Mouse (Mus musculus) C2C12 (cell line): ENCODE measurements around the gene Srgap1. TPM values are rescaled to one million over a fixed set of nuclear protein-coding genes. Genes with fewer than 3 reads are reported as not detected.

Source experiments
- H3K27me3 ChIP-seq: one replicate; pipeline ENCODE4 v1.6.1; 2011; ENCODE audit not compliant: control insufficient read depth, insufficient read depth, insufficient read length
- H3K36me3 ChIP-seq: one replicate; pipeline ENCODE4 v1.6.1; 2011; ENCODE audit not compliant: control insufficient read depth, insufficient read depth
- H3K4me3 ChIP-seq: one replicate; pipeline ENCODE4 v1.5.1; 2011; ENCODE audit warnings: mild to moderate bottlenecking, control low read depth; ENCODE audit not compliant: poor library complexity, insufficient read depth, severe bottlenecking
- H3K79me2 ChIP-seq: one replicate; pipeline ENCODE4 v1.6.1; 2011; ENCODE audit not compliant: control insufficient read depth, insufficient read depth
- H3K79me3 ChIP-seq: one replicate; pipeline ENCODE4 v1.6.1; 2011; ENCODE audit warnings: low read depth, control low read depth
- H3ac ChIP-seq: one replicate; pipeline ENCODE3; 2011; ENCODE audit warnings: low read depth; ENCODE audit not compliant: control insufficient read depth, insufficient read length
- CEBPB ChIP-seq: IDR thresholded peaks from one replicate; pipeline ENCODE4 v1.6.1; 2011; ENCODE audit warnings: low read depth, mild to moderate bottlenecking, control low read depth, moderate library complexity
- CTCF ChIP-seq: IDR thresholded peaks from one replicate; pipeline ENCODE4 v1.5.1; 2011; ENCODE audit not compliant: control insufficient read depth, insufficient read depth, insufficient read length
- FOSL1 ChIP-seq: IDR thresholded peaks from one replicate; pipeline ENCODE4 v1.8.0; 2011; ENCODE audit warnings: mild to moderate bottlenecking, low read length; ENCODE audit not compliant: poor library complexity, insufficient read depth, severe bottlenecking
- MAX ChIP-seq: IDR thresholded peaks from one replicate; pipeline ENCODE4 v1.6.1; 2011; ENCODE audit warnings: mild to moderate bottlenecking, control low read depth
- MYOD1 ChIP-seq: IDR thresholded peaks from one replicate; pipeline ENCODE4 v1.6.1; 2011; ENCODE audit warnings: low read depth; ENCODE audit not compliant: control insufficient read depth, insufficient read length
- MYOG ChIP-seq: IDR thresholded peaks from one replicate; pipeline ENCODE4 v1.6.1; 2011; ENCODE audit not compliant: control insufficient read depth, insufficient read length; ENCODE audit errors: extremely low read depth
- USF1 ChIP-seq: IDR thresholded peaks from one replicate; pipeline ENCODE4 v1.6.1; 2011; ENCODE audit warnings: low read depth, mild to moderate bottlenecking, control low read depth, moderate library complexity
- polyA plus RNA-seq: library from polyadenylated mRNA; unstranded; fragments of >200 nt; fragmentation: generic; extraction: Trizol; gene quantifications from one replicate; pipeline ENCODE4 v1.2.1, GENCODE M21; 2012; ENCODE audit warnings: missing spikeins

Gene Srgap1
- polyA plus RNA-seq, 1 experiment, result 0.06 TPM

DNA sequence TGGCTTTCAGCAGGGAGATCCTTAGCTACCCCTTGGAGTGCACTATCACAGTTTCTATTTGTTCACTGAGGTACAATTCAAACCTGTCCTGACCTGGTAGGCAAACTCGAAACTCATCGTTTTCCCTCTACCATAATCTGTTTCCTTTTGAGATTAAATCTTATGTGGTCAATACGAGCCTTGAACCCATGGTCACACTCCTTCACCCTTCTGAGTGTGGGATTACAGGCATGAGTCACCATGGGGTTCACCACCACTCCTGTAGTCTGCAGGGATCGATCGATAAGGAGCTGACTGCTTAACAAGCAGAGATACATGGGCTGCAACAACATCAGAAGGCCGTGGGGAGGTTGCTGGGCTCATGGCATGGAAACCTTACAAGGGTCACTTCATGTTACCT is 146.3 kb downstream of the Srgap1 start:
- H3K79me2 ChIP-seq, result no peaks in the 10 kb centered on the region
- H3ac ChIP-seq, result no peak overlapping the region
- no peaks in the 10 kb centered on the region for H3K79me3 ChIP-seq
- H3K36me3 ChIP-seq, result no peaks in the 10 kb centered on the region
- no peak for TF ChIP-seq CTCF
- no peak for TF ChIP-seq MYOG
- no peak for TF ChIP-seq MYOD1
- no peak for TF ChIP-seq FOSL1
- no peak for TF ChIP-seq CEBPB
- TF ChIP-seq USF1, result no peak
- no peak for TF ChIP-seq MAX
- no peaks in the 10 kb centered on the region for H3K27me3 ChIP-seq
- no peak overlapping the region for H3K4me3 ChIP-seq

DNA sequence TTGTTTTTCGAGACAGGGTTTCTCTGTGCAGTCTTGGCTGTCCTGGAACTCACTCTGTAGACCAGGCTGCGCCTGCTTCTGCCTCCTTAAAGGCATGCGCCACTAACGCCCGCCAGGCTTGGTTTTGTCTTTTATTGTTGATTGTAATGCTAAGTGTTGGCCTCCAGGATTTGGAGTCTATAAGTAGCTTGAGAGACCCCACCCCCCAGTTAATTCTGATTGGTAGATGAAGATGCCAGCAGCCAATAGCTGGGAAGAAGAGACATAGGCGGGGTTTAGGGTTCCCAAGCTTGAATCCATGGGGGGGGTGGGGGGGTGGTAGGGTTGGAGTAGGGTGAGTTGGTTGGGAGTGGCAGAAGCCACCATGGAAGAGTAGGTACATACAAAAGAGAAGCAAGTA is 147.4 kb downstream of the Srgap1 start:
- no peak for TF ChIP-seq MYOG
- Histone ChIP-seq H3K79me3 (no peaks in the 10 kb centered on the region), H3K27me3 (no peaks in the 10 kb centered on the region), H3ac (no peak overlapping the region), H3K4me3 (no peak overlapping the region), H3K79me2 (no peaks in the 10 kb centered on the region), H3K36me3 (no peaks in the 10 kb centered on the region)

DNA sequence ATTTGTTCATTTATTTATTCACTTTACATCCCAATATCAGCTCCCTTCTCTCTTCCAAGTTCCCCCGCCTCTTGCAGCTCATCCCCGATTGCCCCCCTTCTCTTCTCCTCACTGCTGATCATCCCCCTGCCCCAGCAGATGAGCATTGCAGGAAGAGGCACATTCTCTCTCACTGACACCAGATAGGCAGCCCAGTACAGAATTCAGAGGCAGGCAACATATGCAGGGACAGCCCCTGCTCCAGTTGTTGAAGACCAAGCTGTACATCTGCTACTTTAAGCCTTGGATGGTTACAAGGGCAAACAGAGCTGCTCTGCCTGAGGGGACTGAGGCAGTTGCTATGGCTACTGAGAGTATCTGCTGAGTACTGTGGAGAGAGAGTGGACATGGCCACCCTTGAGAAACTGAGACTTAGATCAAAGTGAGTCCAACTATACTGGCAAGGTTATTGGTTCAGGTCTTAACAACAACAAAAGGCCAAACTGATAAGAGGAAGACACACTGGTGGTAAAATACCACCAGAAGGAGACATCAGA is 149.2 kb downstream of the Srgap1 start:
- no peak overlapping the region for H3K4me3 ChIP-seq
- no peaks in the 10 kb centered on the region for H3K79me2 ChIP-seq
- H3K27me3 ChIP-seq, result no peaks in the 10 kb centered on the region
- H3ac ChIP-seq, result no peak overlapping the region
- TF ChIP-seq MAX, result no peak
- no peak for TF ChIP-seq FOSL1
- TF ChIP-seq CTCF, result no peak
- TF ChIP-seq USF1, result no peak
- TF ChIP-seq MYOD1, result no peak
- no peak for TF ChIP-seq MYOG
- TF ChIP-seq CEBPB, result no peak
- H3K79me3 ChIP-seq, result no peaks in the 10 kb centered on the region
- no peaks in the 10 kb centered on the region for H3K36me3 ChIP-seq

DNA sequence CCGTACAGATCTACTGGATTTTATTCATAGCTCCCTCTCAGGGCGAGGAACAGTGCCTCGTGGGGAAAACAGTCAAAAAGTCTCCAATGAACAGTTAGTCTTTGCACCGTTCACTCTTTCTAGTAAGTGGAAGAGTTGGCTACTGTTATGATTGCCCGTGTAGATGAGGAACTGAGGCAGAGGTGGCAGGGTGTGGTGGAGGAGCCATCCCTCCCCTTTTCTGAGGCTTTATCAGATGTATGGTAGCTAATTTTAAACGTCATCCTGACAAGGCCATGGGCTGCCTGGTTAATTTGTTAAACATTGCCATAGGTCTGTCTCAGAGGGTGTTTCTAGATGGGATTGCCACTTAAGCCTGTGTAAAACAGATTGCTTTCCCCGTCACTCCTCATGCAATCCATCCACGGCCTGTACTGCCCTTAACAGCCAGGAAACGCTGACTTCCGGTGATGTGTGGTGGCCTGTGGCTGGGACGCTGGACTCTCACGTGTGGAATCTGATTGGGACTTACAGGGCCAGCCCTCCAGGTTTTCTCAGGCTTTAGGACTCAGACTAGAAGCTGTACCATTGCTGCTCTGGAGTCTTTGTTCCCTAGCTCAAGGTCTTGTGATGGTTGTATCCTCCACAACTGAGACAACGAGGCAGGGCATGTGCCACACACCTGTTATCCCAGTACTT is 155.6 kb downstream of the Srgap1 start:
- no peak for TF ChIP-seq CTCF
- TF ChIP-seq CEBPB, result no peak
- no peak for TF ChIP-seq FOSL1
- TF ChIP-seq USF1, result no peak
- no peak for TF ChIP-seq MYOD1
- TF ChIP-seq MAX, result no peak
- no peak for TF ChIP-seq MYOG
- no peak overlapping the region for H3K4me3 ChIP-seq

DNA sequence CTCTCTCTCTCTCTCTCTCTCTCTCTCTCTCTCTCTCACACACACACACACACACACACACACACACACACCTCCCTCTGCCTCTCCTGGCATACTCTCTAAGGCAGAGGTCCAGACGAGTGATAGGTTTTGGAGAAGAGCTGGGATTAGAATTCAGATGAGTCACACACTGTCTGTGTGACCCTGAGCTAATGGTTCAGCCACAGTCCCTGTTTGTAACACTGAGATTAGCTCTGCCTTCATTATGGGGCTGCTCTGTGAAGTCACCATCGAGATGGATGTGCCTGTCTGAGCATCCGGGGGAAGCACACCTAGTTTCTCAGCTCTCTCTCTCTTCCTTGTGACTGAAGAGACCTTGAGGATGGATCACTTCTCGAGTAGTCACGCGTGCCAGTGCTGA is 157.1 kb downstream of the Srgap1 start:
- H3ac ChIP-seq, result no peak overlapping the region
- H3K4me3 ChIP-seq, result no peak overlapping the region
- H3K27me3 ChIP-seq, result no peaks in the 10 kb centered on the region
- no peaks in the 10 kb centered on the region for H3K79me2 ChIP-seq
- H3K79me3 ChIP-seq, result no peaks in the 10 kb centered on the region
- no peaks in the 10 kb centered on the region for H3K36me3 ChIP-seq
- TF ChIP-seq FOSL1 (no peak), CEBPB (no peak), MYOG (no peak), MYOD1 (no peak), MAX (no peak), CTCF (no peak), USF1 (no peak)

More for the DNA sequence above, 155.6 kb downstream of the Srgap1 start:
- Histone ChIP-seq H3ac (no peak overlapping the region), H3K79me2 (no peaks in the 10 kb centered on the region), H3K27me3 (no peaks in the 10 kb centered on the region), H3K79me3 (no peaks in the 10 kb centered on the region), H3K36me3 (no peaks in the 10 kb centered on the region)

DNA sequence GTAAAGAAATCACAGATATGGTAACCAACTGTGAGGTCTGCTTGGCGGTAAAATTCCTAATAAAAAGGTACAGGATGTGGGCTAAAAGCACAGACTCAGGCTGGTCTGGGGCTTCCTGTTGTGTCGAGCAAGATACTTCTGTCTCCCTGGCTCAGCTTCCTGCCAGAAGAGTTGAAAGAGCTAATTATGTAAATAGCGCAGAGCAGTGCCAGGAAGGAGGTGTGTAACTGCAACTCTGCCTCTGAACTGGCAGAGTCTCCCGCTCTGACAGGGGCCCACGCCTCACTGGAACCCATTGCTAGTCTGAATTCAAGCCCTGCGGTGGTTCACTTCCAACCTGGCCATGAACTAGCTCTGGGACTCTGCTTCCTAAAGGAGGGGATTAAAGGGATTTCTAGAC is 160.3 kb downstream of the Srgap1 start:
- H3K27me3 ChIP-seq, result no peaks in the 10 kb centered on the region
- no peaks in the 10 kb centered on the region for H3K79me3 ChIP-seq
- H3ac ChIP-seq, result no peak overlapping the region
- TF ChIP-seq MYOD1, result no peak
- TF ChIP-seq MAX, result no peak
- no peak for TF ChIP-seq CEBPB
- TF ChIP-seq MYOG, result no peak
- TF ChIP-seq FOSL1, result no peak
- no peak for TF ChIP-seq USF1
- no peak for TF ChIP-seq CTCF
- no peaks in the 10 kb centered on the region for H3K36me3 ChIP-seq
- no peaks in the 10 kb centered on the region for H3K79me2 ChIP-seq
- H3K4me3 ChIP-seq, result no peak overlapping the region
